Mouse (Mus musculus): ENCODE results near the gene Umps. TPM values are rescaled to one million over a fixed set of nuclear protein-coding genes. Genes with fewer than 3 reads are reported as not detected.
A peak's percentile ranks its signal among the peaks of the same experiment; 100 is the strongest.

Umps gene
- polyA plus RNA-seq, 2 experiments, result 31.7 to 50.6 TPM

GRCm38 (mm10) chr16:33938311-33939132 lies 28.3 kb downstream of the Umps start:
- H3K27ac ChIP-seq (replicated peaks; ENCODE audit: low read depth, low read length), result 0 out of 2 replicates have a peak overlapping the region, but pooled peaks have one; percentile 5

GRCm38 (mm10) chr16:33937567-33937966 lies 29.3 kb downstream of the Umps start:
- no peak for ATAC-seq (ENCODE audit: low FRiP score, low read depth)
- 81% methylated on average over 8 of the region's 8 CpGs for WGBS
- Histone ChIP-seq H3K4me3 (replicated peaks; ENCODE audit: low read length) (no peak overlapping the region), H3K9me3 (ENCODE audit: control insufficient read depth, low read length) (no peaks in the 10 kb centered on the region), H3K9ac (ENCODE audit: low read depth, low read length, severe bottlenecking) (no peak overlapping the region), H3K36me3 (ENCODE audit: control insufficient read depth, insufficient read depth, low read length) (no peaks in the 10 kb centered on the region), H3K4me2 (replicated peaks; ENCODE audit: low read depth, low read length, severe bottlenecking) (no peak overlapping the region), H3K4me1 (ENCODE audit: control insufficient read depth, insufficient read depth, low read length) (peaks cover 46% of the 10 kb centered on the region), H3K27ac (replicated peaks; ENCODE audit: low read depth, low read length) (no peak overlapping the region), H3K27me3 (ENCODE audit: control insufficient read depth, insufficient read depth, low read length) (no peaks in the 10 kb centered on the region)
- TF ChIP-seq POLR2A (IDR thresholded peaks at IDR 0.05; ENCODE audit: borderline replicate concordance, extremely low read depth, insufficient read depth, insufficient read length), result no peak
- no peak for DNase-seq (ENCODE audit: low spot score)

More at GRCm38 (mm10) chr16:33938311-33939132, 28.3 kb downstream of the Umps start:
- DNase-seq (ENCODE audit: low spot score) (no peak), ATAC-seq (ENCODE audit: low FRiP score, low read depth) (no peak)
- Histone ChIP-seq H3K9me3 (ENCODE audit: control insufficient read depth, low read length) (no peaks in the 10 kb centered on the region), H3K4me3 (replicated peaks; ENCODE audit: low read length) (no peak overlapping the region), H3K27me3 (ENCODE audit: control insufficient read depth, insufficient read depth, low read length) (no peaks in the 10 kb centered on the region), H3K4me2 (replicated peaks; ENCODE audit: low read depth, low read length, severe bottlenecking) (no peak overlapping the region), H3K36me3 (ENCODE audit: control insufficient read depth, insufficient read depth, low read length) (0 out of 2 replicates have a peak, but pooled peaks cover 4% of the 10 kb centered on the region), H3K9ac (ENCODE audit: low read depth, low read length, severe bottlenecking) (no peak overlapping the region), H3K4me1 (ENCODE audit: control insufficient read depth, insufficient read depth, low read length) (peaks cover 46% of the 10 kb centered on the region)
- TF ChIP-seq POLR2A (IDR thresholded peaks at IDR 0.05; ENCODE audit: borderline replicate concordance, extremely low read depth, insufficient read depth, insufficient read length), result no peak
- WGBS, result 65% methylated on average over 12 of the region's 12 CpGs

GRCm38 (mm10) chr16:33936885-33937284 lies 30.0 kb downstream of the Umps start:
- WGBS, result 73% methylated on average over 4 of the region's 4 CpGs
- Histone ChIP-seq H3K27ac (replicated peaks; ENCODE audit: low read depth, low read length) (0 out of 2 replicates have a peak overlapping the region, but pooled peaks have one; percentile 5), H3K27me3 (ENCODE audit: control insufficient read depth, insufficient read depth, low read length) (no peaks in the 10 kb centered on the region), H3K4me3 (replicated peaks; ENCODE audit: low read length) (no peak overlapping the region), H3K9ac (ENCODE audit: low read depth, low read length, severe bottlenecking) (no peak overlapping the region), H3K4me1 (ENCODE audit: control insufficient read depth, insufficient read depth, low read length) (peaks cover 39% of the 10 kb centered on the region), H3K4me2 (replicated peaks; ENCODE audit: low read depth, low read length, severe bottlenecking) (no peak overlapping the region), H3K9me3 (ENCODE audit: control insufficient read depth, low read length) (no peaks in the 10 kb centered on the region), H3K36me3 (ENCODE audit: control insufficient read depth, insufficient read depth, low read length) (no peaks in the 10 kb centered on the region)
- TF ChIP-seq POLR2A (IDR thresholded peaks at IDR 0.05; ENCODE audit: borderline replicate concordance, extremely low read depth, insufficient read depth, insufficient read length), result no peak
- DNase-seq (ENCODE audit: low spot score) (no peak), ATAC-seq (ENCODE audit: low FRiP score, low read depth) (no peak)

GRCm38 (mm10) chr16:33935407-33935785 lies 31.4 kb downstream of the Umps start:
- Histone ChIP-seq H3K4me1 (ENCODE audit: control insufficient read depth, insufficient read depth, low read length) (peaks cover 31% of the 10 kb centered on the region), H3K4me3 (replicated peaks; ENCODE audit: low read length) (no peak overlapping the region), H3K9ac (ENCODE audit: low read depth, low read length, severe bottlenecking) (no peak overlapping the region), H3K27me3 (ENCODE audit: control insufficient read depth, insufficient read depth, low read length) (no peaks in the 10 kb centered on the region), H3K9me3 (ENCODE audit: control insufficient read depth, low read length) (no peaks in the 10 kb centered on the region), H3K27ac (replicated peaks; ENCODE audit: low read depth, low read length) (no peak overlapping the region), H3K36me3 (ENCODE audit: control insufficient read depth, insufficient read depth, low read length) (0 out of 2 replicates have a peak, but pooled peaks cover 5% of the 10 kb centered on the region), H3K4me2 (replicated peaks; ENCODE audit: low read depth, low read length, severe bottlenecking) (no peak overlapping the region)
- no peak for DNase-seq (ENCODE audit: low spot score)
- TF ChIP-seq POLR2A (IDR thresholded peaks at IDR 0.05; ENCODE audit: borderline replicate concordance, extremely low read depth, insufficient read depth, insufficient read length), result no peak
- 83% methylated on average over 6 of the region's 6 CpGs for WGBS
- no peak for ATAC-seq (ENCODE audit: low FRiP score, low read depth)

- Histone ChIP-seq H3K4me3 (replicated peaks; ENCODE audit: low read length) (no peak overlapping the region), H3K36me3 (ENCODE audit: control insufficient read depth, insufficient read depth, low read length) (0 out of 2 replicates have a peak, but pooled peaks cover 6% of the 10 kb centered on the region), H3K27ac (replicated peaks; ENCODE audit: low read depth, low read length) (peak overlapping the region; percentile 59), H3K4me2 (replicated peaks; ENCODE audit: low read depth, low read length, severe bottlenecking) (no peak overlapping the region), H3K9me3 (ENCODE audit: control insufficient read depth, low read length) (no peaks in the 10 kb centered on the region), H3K27me3 (ENCODE audit: control insufficient read depth, insufficient read depth, low read length) (no peaks in the 10 kb centered on the region), H3K4me1 (ENCODE audit: control insufficient read depth, insufficient read depth, low read length) (peaks cover 27% of the 10 kb centered on the region), H3K9ac (ENCODE audit: low read depth, low read length, severe bottlenecking) (no peak overlapping the region)
- ATAC-seq (ENCODE audit: low FRiP score, low read depth) (no peak; the same call in 1 of the 2 replicates), DNase-seq (ENCODE audit: low spot score) (peak; percentile 86)
- TF ChIP-seq POLR2A (IDR thresholded peaks at IDR 0.05; ENCODE audit: borderline replicate concordance, extremely low read depth, insufficient read depth, insufficient read length), result no peak
- WGBS, result 43% methylated on average over 5 of the region's 5 CpGs
Observed at GRCm38 (mm10) chr16:33934701-33935406, 32.0 kb downstream of the Umps start.

Data from limb, embryonic 14.5 days (tissue).